Mouse (Mus musculus): ENCODE measurements around the gene Donson.
A peak's percentile ranks its signal among the peaks of the same experiment; 100 is the strongest.

The Donson gene

GRCm38 (mm10) chr16:91688619-91689334 lies at the start of gene Donson:
Gene Donson (minus strand): TSS chr16:91688770.
- peak; percentile 93 to 96 for DNase-seq (ENCODE audit: low spot score in 2 of 2)

GRCm38 (mm10) chr16:91736046-91736816 lies 47.7 kb upstream of the Donson start:
- DNase-seq (ENCODE audit: low spot score in 2 of 2): no peak

DNA sequence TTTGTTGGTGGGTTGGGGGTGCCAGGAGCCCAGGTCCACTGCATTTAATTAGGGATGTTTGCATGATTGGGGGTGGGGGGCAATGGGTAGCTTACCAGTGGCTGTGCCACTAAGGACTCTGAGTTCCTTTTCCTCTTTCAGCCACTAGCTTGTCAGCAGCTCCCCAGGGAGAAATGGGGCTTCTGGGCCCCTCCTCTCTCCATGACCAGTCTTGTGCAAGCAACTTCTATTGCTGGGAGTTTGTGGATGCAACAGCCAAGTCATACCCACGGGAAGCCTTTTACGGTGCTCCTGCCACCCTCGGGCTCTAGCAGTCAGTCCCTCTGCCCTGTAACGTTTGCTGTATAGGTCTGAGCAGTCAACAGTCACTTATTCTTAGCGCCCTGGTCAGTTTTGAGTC lies 46.2 kb upstream of the Donson start:
- DNase-seq (ENCODE audit: low spot score in 2 of 2): no peak

DNA sequence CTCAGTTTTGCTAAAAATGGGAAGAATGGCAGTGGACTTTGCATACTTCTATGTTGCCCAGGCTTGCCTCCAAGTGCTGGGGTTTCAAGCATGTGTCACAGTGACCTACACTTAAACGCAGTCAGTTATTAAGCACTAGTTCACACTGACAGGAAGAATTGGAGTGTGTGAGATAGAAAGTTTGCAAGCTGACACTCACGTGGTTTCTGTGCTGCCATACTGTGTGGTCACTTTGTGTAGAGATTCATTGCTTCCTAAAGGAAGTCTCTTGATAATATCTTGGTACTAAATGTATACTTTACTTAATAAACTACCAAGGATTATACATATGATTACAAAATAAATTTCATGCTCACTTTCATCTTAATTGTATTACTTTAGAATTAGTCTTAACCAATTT lies 44.2 kb upstream of the Donson start:
- DNase-seq (ENCODE audit: low spot score in 2 of 2): no peak

DNA sequence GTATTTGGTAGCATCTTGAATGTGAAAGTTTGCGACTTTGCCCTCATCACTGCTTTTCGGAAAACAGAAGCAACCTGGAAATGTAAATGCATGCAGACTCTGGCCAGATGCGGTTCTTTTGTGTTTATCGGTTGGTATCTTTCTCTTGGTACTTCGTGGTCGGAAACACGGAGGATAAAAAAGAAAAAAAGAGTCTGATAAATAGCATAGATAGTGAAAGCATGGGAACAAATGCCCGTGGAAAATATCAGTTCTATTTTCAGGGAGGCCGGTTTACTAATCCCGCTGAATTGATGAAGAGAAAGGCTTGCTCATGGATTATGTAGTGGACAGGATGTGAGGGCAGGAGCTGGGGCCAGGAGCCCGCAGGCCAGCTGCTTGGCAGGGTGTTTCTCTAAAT lies 41.9 kb upstream of the Donson start:
- DNase-seq (ENCODE audit: low spot score in 2 of 2): no peak

DNA sequence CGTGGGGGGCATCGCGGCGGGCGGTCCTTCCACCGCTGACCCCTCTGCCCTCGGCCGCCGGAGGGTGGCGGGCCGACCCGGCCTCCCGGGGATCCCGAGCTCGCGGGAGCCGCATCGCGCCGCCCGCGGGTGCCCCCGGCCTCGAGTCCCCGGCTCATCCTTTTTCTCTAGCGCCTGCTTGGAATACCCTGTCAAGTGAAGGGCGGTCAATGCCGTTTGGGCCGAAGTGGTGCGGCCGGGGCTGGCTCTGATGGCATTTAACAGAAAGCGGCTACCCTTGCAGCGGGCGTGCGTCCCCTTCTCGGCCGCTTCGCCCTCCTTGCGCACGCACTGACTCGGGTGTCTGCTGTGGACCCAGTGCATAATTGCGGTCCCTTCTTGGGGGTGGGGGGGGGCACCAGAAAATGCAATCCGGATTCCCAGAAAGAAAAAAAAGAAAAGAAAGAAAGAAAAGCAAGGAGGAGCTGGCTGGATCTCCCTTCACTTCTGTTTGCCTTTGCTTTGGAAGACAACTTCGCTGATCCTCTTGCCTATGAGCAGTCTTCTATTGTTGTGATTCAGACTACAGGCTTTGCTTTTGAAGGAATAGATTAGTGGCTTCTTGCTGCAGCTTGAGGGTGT lies 41.4 kb upstream of the Donson start:
- peak in 1 of 2 experiments; percentile 64 for DNase-seq (ENCODE audit: low spot score in 2 of 2)

- DNase-seq (ENCODE audit: low spot score in 2 of 2): peak; percentile 94 to 96
Observed at GRCm38 (mm10) chr16:91729066-91729482, 40.5 kb upstream of the Donson start, which contains the start of gene Itsn1. Gene Itsn1 (plus strand): TSS chr16:91729281.

DNA sequence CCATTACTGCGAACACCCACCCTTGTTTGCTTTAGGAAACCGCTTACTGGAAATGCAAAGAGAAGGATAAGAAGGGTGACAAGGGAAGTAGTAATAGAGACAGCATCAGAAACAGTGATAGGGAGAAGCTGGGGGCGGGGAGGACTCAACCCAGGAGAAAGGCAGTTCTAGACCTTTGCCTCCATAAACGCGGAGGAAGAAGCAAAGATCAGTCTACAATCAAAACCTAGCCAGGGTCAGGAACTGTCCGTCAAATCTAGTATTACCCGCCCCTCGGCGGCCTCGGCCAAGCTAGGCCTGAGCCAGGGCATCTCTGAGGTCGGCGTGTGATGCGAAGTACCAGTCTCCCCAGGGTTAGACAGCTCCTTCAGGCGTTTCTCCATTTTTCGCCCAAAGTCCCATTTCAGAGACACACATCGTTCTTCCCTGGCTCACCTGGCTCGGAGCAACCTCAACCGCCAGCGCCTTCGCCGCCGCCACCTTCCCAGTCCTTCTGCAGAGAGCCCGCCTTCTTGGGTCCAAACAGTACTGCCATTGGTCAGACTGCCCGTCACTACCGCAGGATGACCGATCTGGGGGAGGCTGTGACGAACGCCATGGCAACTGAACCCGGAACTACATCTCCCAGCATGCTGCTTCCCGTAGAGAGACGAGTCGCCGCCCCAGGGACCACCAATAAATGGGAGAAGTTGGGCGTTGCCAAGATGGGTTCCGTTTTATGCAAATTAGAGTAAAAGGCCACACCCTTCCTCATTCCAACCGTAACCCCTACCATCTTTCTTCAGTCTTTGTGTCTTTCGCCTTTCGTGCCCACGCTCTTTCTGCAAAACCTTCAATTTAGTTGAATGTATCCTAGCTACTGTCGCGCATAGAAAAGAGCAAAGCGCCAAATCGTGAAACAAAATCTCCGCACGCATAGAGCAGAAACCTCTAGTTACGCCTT lies 39.8 kb upstream of the Donson start, which contains the start of gene Cryzl1:
Cryzl1 (minus strand) TSS at position 853 of the 943 bp plus-strand sequence.
- peak; percentile 94 to 97 for DNase-seq (ENCODE audit: low spot score in 2 of 2)

GRCm38 (mm10) chr16:91727433-91727832 lies 38.9 kb upstream of the Donson start:
- DNase-seq (ENCODE audit: low spot score in 2 of 2): no peak

DNA sequence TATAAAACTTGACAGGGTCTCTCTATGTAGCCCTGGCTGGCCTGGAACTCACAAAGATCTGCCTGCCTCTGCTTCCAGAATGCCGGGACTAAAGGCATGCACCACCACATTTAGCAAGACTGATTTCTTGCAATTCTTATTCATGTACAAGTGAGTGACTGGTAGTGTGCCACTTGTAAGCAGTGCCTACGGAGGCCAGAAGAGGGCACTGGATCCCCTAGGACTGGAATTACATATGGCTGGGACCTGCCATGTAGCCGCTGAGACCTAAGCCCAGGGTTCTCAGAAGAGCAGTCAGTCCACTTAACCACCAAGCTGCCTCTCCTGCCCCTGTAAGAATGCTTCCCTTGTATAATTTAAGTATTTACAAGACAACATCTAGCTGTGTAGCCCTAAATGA lies 35.7 kb upstream of the Donson start:
- DNase-seq (ENCODE audit: low spot score in 2 of 2): peak in 1 of 2 experiments; percentile 51

DNA sequence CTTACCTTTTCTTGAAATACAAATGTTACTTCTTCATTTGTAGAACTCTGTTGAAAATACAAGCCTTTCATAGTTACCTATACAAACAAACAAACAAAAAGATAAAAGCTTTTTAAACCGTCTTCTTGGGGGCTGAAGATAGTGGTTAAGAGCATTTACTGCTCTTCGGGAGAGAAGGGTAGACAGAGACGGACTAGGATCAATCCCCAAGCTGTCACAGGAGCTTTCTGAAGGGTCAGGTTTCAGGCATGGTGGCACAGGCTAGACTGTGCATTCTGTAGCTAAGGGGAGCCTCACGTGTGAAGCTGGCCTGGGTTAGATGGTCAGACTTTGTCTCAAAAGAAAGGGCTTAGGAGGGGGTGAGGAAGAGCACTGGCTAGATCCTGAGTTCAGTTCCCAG lies 28.8 kb upstream of the Donson start:
- no peak for DNase-seq (ENCODE audit: low spot score in 2 of 2)

- no peak for DNase-seq (ENCODE audit: low spot score in 2 of 2)
Observed at GRCm38 (mm10) chr16:91716927-91717349, 28.4 kb upstream of the Donson start.

DNA sequence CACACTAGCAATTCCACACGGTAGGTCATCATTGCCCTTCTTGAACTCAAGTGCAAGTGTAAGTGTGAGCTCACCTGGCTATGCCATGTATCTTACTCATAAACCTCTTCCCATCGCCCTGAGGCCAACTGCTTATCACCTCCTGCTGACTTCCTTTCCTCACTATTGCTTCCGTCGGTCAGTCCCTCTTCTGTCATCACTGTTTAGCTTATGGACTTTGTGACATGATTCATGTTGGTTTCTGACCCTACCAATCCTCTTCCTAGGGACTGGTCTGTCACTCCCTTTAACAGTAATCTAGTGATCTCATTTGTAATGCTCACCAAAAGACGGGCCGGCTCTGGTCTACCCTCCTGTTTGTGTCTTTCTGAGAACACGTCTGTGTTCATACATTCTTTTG lies 21.7 kb upstream of the Donson start:
- no peak for DNase-seq (ENCODE audit: low spot score in 2 of 2)

GRCm38 (mm10) chr16:91704603-91705340 lies 16.2 kb upstream of the Donson start:
- no peak for DNase-seq (ENCODE audit: low spot score in 2 of 2)

- DNase-seq (ENCODE audit: low spot score in 2 of 2): no peak
Observed at GRCm38 (mm10) chr16:91702771-91703188, 14.2 kb upstream of the Donson start.

- DNase-seq (ENCODE audit: low spot score in 2 of 2): no peak
Observed at GRCm38 (mm10) chr16:91701908-91702307, 13.3 kb upstream of the Donson start.

DNA sequence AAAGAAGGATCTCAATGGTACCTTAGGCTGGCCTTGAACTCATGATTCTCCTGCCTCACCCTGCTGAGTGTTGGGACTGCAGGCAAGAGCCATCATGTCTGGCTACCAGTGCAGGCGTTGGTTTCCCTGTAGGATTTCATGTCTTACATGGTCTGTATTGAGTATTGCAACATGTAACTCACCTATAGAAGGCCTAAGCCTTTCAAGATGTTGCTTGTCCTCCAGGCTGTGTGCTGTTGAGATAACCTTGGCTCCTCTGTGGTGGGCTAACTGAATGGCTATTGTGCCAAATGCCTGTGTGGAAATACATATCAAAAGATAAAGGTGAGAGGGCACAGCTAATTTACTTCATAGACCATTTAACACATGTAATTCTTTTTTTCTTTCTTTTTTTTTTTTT lies 10.4 kb upstream of the Donson start:
- DNase-seq (ENCODE audit: low spot score in 2 of 2): no peak

GRCm38 (mm10) chr16:91695108-91695755 lies 6.7 kb upstream of the Donson start:
- DNase-seq (ENCODE audit: low spot score in 2 of 2): no peak

DNA sequence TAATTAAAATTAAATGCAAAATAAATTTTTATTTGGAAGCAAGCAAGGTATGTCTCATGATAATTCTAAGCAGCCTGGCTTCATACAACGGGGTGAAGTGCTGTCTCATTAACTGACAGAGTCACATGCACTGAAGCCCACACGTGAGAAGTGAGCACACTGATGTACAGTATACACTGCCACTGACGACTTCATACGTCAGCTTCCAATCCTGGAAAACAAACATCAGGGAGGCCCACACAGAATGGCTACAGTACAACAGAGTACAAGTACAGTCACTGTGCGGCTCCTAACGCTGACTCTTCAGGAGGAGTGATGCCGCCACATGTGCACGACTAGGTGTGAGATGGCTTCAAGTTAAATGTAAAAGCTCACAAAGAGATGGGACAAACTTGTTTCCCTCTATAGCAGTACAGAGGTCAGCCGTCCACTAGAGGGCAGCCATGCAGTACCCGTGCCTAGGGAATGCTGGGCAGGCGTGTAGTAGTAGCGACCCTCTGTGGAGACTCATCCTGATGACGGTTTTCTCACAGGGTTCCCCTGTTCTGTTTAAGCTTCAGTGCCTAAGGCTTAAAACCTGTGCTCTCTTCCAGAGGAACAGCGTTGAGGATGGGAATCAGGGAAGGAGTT lies 6.0 kb upstream of the Donson start:
- peak; percentile 59 to 77 for DNase-seq (ENCODE audit: low spot score in 2 of 2)

GRCm38 (mm10) chr16:91689791-91690190 lies 1.2 kb upstream of the Donson start:
- DNase-seq (ENCODE audit: low spot score in 2 of 2): no peak

Measured in cerebellum, postnatal 4 days (tissue).